Mouse (Mus musculus) urinary bladder, postnatal 25 days (tissue): ENCODE measurements at regions not wholly inside any gene's neighbourhood (a gene's known extent, or its start where the extent isn't known, plus 50 kb on each side); places are given as distances from the start of the nearest gene placed in this dataset.

ENCODE experiments used
- DNase-seq: peaks from one replicate; pipeline ENCODE4 v3.0.0; 2022; ENCODE audit warnings: low spot score

- no peak for DNase-seq
Observed at GRCm38 (mm10) chr9:52301521-52301920, 133.1 kb upstream of the Zc3h12c start.

- DNase-seq, result no peak
Observed at GRCm38 (mm10) chr9:52298329-52298728, 130.0 kb upstream of the Zc3h12c start.

GRCm38 (mm10) chr9:52294699-52295098, 126.3 kb upstream of the Zc3h12c start:
- no peak for DNase-seq

- no peak for DNase-seq
Observed at GRCm38 (mm10) chr9:52289069-52289468, 120.7 kb upstream of the Zc3h12c start.

- DNase-seq, result no peak
Observed at GRCm38 (mm10) chr9:52287761-52288275, 119.4 kb upstream of the Zc3h12c start.

- peak; percentile 64 for DNase-seq
Observed at GRCm38 (mm10) chr9:52287246-52287651, 118.9 kb upstream of the Zc3h12c start.

GRCm38 (mm10) chr9:52286104-52286503, 117.7 kb upstream of the Zc3h12c start:
- no peak for DNase-seq

- no peak for DNase-seq
Observed at GRCm38 (mm10) chr9:52283558-52283957, 115.2 kb upstream of the Zc3h12c start.

- no peak for DNase-seq
Observed at GRCm38 (mm10) chr9:52280995-52281394, 112.6 kb upstream of the Zc3h12c start.

- DNase-seq, result no peak
Observed at GRCm38 (mm10) chr9:52280556-52280955, 112.2 kb upstream of the Zc3h12c start.

- no peak for DNase-seq
Observed at GRCm38 (mm10) chr9:52278701-52279023, 110.3 kb upstream of the Zc3h12c start.

GRCm38 (mm10) chr9:52277954-52278700, 109.8 kb upstream of the Zc3h12c start:
- DNase-seq, result no peak

GRCm38 (mm10) chr9:52273994-52274393, 105.6 kb upstream of the Zc3h12c start:
- no peak for DNase-seq

- DNase-seq, result no peak
Observed at GRCm38 (mm10) chr9:52272668-52273067, 104.3 kb upstream of the Zc3h12c start.

- no peak for DNase-seq
Observed at GRCm38 (mm10) chr9:52271345-52272116, 103.2 kb upstream of the Zc3h12c start.

GRCm38 (mm10) chr9:52261538-52261937, 93.2 kb upstream of the Zc3h12c start:
- DNase-seq, result no peak

GRCm38 (mm10) chr9:52259459-52259858, 91.1 kb upstream of the Zc3h12c start:
- no peak for DNase-seq

- DNase-seq, result no peak
Observed at GRCm38 (mm10) chr9:52255692-52256091, 87.3 kb upstream of the Zc3h12c start.

GRCm38 (mm10) chr9:52254475-52254874, 86.1 kb upstream of the Zc3h12c start:
- no peak for DNase-seq

- DNase-seq, result no peak
Observed at GRCm38 (mm10) chr9:52251455-52251854, 83.1 kb upstream of the Zc3h12c start.

GRCm38 (mm10) chr9:52246712-52247111, 78.3 kb upstream of the Zc3h12c start:
- no peak for DNase-seq

GRCm38 (mm10) chr9:52244081-52244480, 75.7 kb upstream of the Zc3h12c start:
- DNase-seq, result no peak

GRCm38 (mm10) chr9:52243032-52243431, 74.7 kb upstream of the Zc3h12c start:
- DNase-seq, result no peak
